Mouse (Mus musculus) cortical plate, adult 2 months (tissue): ENCODE results near the gene Ppp6c.

Source experiments
- CTCF ChIP-seq: fragments of 200-500 bp; IDR thresholded peaks from 2 replicates; pipeline ENCODE4 v1.5.1; 2011; ENCODE audit warnings: mild to moderate bottlenecking, control low read depth, low read length; ENCODE audit not compliant: insufficient read depth; ENCODE audit errors: extremely low read depth
- POLR2A ChIP-seq: fragments of 200-500 bp; IDR thresholded peaks from 2 replicates; pipeline ENCODE4 v1.6.1; 2011; ENCODE audit warnings: mild to moderate bottlenecking, low read length, control low read depth; ENCODE audit not compliant: insufficient read depth; ENCODE audit errors: extremely low read depth

GRCm38 (mm10) chr2:39148075-39148474, 78.2 kb downstream of the Ppp6c start:
- TF ChIP-seq CTCF (no peak), POLR2A (no peak)
